Mouse (Mus musculus) brain, embryonic 14.5 days (tissue): ENCODE measurements around the gene Pcbp3.

Source experiments
- CTCF ChIP-seq: fragments of 200-500 bp; IDR thresholded peaks from 2 replicates; pipeline ENCODE4 v1.5.1; 2012; ENCODE audit warnings: inconsistent platforms, mild to moderate bottlenecking, moderate library complexity, borderline replicate concordance; ENCODE audit not compliant: insufficient read depth, insufficient read length; ENCODE audit errors: extremely low read depth
- POLR2A ChIP-seq: fragments of 200-500 bp; IDR thresholded peaks from 2 replicates; pipeline ENCODE4 v1.6.1; 2012; ENCODE audit warnings: mild to moderate bottlenecking, inconsistent platforms, borderline replicate concordance; ENCODE audit not compliant: poor library complexity, insufficient read depth, insufficient read length, severe bottlenecking; ENCODE audit errors: extremely low read depth

- TF ChIP-seq POLR2A (no peak), CTCF (no peak)
Measured at GRCm38 (mm10) chr10:76726866-76727265, 234.8 kb downstream of the Pcbp3 start.
